Mouse (Mus musculus) ES-CJ7 (cell line): ENCODE measurements around the gene Fbxl15.

Source experiments
- DNase-seq: peaks from one replicate; pipeline ENCODE4 v3.0.0; 2011; ENCODE audit warnings: low read depth, low spot score

Fbxl15 gene

GRCm38 (mm10) chr19:46347936-46348668 is 20.1 kb downstream of the Fbxl15 start:
- no peak for DNase-seq

DNA sequence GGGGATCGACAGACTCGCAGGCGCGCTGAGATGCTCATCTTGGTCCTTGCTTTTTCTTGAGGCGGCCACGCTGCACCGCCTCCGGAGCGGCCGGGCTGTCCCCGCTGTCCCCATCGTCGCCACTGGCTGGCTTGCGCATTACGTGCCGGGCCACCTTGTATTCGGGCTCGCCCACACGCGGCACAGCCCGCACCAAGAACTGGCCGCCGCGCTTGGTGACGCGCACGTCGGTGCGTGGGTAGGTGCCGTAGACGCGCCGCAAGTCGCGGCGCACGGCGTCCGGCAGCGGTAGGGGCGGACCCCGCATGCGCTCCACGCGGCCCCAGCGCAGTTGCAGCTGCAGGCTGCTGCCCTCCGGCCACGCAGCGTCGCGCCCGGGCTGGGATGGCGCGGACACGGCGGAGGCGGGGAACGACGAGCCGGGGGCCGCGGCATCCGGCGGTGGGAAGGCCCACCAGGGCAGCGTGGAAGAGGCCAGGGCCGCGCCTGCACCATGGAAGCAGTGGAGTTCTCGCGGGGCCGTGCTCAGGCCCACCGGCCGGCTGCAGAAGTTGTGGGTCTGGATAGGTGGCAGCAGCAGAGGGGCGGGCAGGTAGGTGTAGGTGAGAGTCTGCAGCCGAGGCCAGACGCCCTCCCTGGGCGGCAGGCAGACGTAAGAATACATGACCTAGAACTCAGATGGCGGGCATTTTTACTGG is 20.9 kb downstream of the Fbxl15 start:
- peak; percentile 66 for DNase-seq

GRCm38 (mm10) chr19:46349550-46349949 is 21.6 kb downstream of the Fbxl15 start:
- no peak for DNase-seq

GRCm38 (mm10) chr19:46350168-46350932 is 22.4 kb downstream of the Fbxl15 start, which contains the start of gene 2310034G01Rik:
2310034G01Rik (minus strand) TSS chr19:46350302.
- DNase-seq: no peak

GRCm38 (mm10) chr19:46356701-46357138 is 28.7 kb downstream of the Fbxl15 start:
- peak; percentile 95 for DNase-seq

DNA sequence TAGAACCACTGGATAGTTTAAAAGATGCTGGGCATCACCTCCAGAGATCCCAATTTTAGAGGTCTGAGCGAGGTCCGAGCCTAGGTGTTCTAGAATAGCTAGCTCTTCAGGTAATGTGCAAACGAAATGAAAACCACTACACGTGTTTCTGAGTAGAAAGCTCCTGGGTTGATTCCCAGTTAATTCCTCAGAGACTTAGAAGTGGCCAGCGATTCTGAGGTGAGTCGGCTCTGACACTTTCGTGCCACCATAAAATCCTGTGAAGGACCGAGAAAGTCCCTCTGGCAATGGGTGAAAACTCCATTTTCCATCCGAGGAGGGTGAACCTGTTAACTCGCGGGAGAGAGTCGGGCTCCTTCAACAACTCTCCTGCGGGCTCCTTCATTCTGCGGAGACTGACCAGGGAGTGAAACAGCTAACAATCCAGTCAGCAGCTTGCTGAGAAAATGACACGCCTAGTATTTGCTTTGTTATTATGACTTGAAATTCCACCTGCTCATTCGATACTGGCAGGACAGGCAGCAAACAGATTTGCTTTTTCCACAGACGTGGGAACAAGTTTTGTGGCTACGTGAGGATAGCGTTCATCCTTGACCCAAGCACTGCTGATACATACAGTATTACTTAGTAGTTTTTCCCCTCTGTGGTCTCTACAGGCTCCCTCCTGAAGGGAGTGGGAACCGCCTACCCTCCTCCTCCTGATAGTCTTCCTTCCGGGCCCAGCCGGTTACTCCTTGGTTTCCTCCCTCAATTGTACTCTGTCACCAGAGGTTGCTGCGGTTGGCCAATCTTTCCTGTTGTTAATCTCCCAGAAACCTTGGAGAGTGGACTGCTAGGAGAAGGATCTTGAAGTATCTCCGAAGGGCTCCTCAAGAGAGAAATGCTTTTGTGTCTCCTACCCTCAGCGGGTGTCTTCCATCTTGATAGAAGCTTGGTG is 29.6 kb downstream of the Fbxl15 start:
- peak; percentile 46 for DNase-seq

DNA sequence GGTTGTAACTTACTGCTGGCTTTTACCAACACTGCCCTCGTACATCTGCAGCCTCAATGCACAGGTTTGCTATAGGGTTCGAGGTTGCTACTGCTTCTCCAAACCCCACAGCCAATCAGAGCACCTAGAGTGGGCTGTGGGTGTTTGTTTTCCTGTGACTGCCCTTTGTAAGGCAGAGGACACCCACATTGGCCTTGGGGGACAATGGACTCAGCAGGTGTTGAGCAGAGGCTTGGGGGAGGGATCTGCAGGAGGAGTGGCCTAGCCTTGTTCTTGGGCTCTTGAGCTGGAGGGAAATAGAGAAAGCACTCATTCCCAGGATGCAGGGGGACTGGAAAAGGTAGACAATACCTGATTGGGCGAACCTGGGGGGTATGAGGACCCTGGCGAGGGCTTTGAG is 30.4 kb downstream of the Fbxl15 start:
- DNase-seq: peak; percentile 82

- DNase-seq: no peak
Observed at GRCm38 (mm10) chr19:46362104-46362503, 34.1 kb downstream of the Fbxl15 start.

DNA sequence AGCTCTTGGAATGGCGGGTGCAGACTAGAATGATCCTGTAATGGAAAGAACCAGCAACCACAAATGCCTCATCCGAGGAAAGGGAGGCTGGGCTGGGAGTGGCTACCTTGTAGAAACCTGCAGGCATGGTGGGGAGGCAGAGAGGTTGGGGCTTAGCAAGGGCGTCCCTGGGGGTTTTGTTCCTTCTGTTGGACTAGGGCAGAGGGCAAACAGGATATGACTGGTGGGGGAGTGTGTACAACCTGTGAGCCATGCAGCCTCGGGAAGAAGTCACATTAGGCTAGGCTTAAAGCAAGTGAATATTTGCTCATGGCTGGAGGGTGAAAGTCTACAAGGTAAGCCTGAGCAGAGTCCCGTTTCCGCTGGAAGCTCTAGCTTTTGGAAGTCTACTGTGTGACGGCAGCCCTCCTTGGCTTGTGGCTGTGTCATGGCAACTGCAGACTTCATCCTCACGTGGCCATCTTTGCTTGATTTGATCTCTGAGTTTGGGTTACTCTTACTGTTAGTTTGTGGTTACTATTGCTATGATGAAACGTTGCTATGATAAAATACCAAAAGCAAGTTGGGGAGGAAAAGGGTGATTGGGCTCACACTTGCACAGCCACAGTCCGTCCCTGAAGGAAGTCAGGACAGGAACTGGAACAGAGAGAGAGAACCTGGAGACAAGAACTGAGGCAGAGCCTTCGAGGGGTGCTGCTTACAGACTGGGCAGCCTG is 35.5 kb downstream of the Fbxl15 start:
- peak; percentile 22 for DNase-seq

DNA sequence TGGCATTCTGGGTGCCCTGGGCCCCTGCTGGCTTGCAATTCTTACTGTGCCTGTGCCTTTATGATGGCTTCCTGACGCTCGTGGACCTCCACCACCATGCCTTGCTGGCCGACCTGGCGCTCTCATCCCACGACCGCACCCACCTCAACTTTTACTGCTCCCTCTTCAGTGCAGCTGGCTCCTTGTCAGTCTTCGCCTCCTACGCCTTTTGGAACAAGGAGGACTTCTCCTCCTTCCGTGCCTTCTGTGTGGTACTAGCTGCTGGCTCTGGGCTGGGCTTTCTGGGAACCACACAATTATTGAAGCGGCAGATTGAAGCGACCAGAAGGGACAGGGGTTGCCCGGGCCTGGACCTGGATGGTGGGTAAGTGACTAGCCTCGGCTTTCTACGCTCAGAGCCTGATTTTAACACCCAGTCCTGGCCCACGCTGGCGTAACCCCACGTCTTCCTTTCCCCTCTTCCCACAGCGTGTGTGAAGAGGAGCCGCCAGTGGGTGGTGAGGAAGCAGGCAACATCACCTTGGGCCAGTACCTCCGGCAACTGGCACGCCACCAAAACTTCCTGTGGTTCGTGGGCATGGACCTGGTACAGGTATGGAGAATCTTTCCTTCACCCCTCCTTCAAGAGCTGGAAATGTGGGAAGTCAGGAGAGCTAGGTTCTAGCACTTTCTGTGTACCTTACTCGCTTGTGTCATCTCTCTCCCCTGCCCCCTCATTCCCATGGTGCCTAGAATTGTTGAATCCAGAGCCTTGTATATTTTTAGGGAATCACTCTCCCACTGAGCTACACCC is 40.0 kb downstream of the Fbxl15 start:
- DNase-seq: no peak

DNA sequence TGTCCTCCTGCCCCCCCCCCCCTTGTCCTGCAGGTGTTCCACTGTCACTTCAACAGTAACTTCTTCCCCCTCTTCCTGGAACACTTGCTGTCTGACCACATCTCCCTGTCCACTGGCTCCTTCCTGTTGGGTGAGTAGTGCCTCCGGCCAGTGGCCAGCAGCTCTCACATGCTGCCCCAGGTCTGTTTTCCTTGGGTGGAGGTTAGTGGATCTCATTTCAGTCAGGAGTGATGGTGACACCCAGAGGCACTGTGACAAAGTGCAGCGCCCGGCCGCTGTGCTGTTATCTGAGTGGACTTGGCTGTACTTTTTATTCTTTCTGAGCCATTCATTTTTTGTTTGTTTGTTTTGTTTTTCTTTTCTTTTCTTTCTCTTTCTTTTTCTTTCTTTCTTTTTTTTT is 41.2 kb downstream of the Fbxl15 start:
- peak; percentile 30 for DNase-seq

DNA sequence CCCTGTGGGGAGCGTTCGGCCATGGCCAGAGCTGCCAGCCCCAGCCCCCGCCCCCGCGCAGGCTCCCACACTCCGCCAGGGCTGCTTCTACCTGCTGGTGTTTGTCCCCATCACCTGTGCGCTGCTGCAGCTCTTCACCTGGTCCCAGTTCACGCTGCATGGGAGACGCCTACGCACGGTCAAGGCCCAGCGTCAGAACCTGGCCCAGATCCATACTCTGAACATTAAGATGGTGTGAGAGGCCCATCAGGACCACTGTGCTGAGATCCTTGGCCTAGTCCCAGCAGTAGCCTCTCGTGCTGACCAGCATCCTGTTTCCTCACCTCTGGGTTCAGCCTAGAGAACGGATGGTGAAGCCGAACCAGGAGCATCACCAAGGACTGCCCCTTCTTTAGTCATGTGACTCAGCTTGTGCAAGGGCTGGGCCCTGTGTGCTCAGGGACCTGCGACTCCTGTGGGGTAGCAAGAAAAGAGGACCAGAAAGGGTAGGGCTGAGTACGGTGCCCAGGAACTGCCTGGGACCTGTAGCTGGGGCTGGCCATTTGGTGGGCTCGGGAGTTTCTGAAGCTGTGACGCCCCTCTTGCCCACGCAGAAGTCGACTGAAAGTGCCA is 46.6 kb downstream of the Fbxl15 start:
- DNase-seq: peak; percentile 42

DNA sequence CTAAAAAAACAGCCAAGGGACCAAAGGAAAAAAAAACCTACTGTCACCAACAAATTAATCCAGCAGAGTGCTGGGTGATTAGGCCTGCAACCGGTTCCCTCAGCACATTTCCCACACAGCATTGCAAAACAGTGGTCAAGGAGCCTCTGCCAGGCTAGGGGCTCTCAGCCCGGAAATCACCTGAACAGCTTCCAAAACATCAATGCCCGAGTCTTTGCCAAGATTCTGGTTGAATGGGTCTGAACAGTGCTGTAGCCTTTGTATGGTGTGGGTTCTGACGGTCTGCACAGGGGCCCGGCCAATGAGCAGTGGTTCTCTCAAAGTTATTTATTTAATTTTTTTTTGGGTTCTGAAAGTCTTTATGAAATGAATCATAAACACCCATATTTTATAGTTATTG is 47.5 kb downstream of the Fbxl15 start:
- DNase-seq: no peak

DNA sequence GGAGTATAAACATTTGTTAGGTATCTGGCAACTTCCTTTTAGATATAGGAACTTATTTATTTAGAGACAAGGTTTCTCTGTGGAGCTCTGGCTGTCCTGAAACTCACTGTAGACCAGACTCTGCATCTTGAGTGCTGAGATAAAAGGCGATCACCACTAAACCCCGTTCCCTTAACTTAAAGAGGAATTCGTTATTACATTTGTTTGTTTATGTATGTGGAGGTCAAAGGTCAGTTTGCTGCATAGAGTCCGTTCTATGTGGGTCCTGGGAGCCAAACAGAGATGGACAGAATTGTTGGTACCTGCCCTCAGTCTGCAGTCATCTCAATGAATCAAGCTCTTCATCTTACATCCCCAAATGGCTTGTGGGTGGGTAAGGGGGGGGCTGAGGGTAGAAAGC is 47.9 kb downstream of the Fbxl15 start:
- DNase-seq: no peak
